Mouse (Mus musculus) stomach, postnatal 0 days (tissue): ENCODE measurements around the gene Wdsub1. TPM values are rescaled to one million over a fixed set of nuclear protein-coding genes. Genes with fewer than 3 reads are reported as not detected.
A peak's percentile ranks its signal among the peaks of the same experiment; 100 is the strongest.
"Not testable (repeated sequence)": the region's sequence is repeated elsewhere in the genome, so short reads cannot be mapped to it uniquely, and the experiment has no call there.

Experiments used
- ATAC-seq: fragments of 200-750 bp; cut with Nextera tagmentation; 2 replicates; pipeline ENCODE4 v1.8.0; 2017; ENCODE audit not compliant: low FRiP score, low TSS enrichment
- DNase-seq: peaks from one replicate; pipeline ENCODE4 v3.0.0-alpha.2; 2016; ENCODE audit warnings: low spot score
- H3K27ac ChIP-seq: fragments of 300-500 bp; sonication (generic); replicated peaks from 2 replicates; pipeline ENCODE4 v1.5.1; 2014; ENCODE audit warnings: mild to moderate bottlenecking, control low read depth
- H3K27me3 ChIP-seq: fragments of 300-500 bp; sonication (generic); 2 replicates; pipeline ENCODE4 v1.6.1; 2014; ENCODE audit warnings: low read length; ENCODE audit not compliant: control insufficient read depth, insufficient read depth
- H3K36me3 ChIP-seq: fragments of 300-500 bp; sonication (generic); 2 replicates; pipeline ENCODE4 v1.6.1; 2014; ENCODE audit warnings: low read length, mixed read lengths; ENCODE audit not compliant: control insufficient read depth, insufficient read depth
- H3K4me1 ChIP-seq: fragments of 300-500 bp; sonication (generic); replicated peaks from 2 replicates; pipeline ENCODE4 v1.6.1; 2014; ENCODE audit warnings: antibody characterized with exemption; ENCODE audit not compliant: control insufficient read depth, insufficient read depth
- H3K4me2 ChIP-seq: fragments of 300-500 bp; sonication (generic); replicated peaks from 2 replicates; pipeline ENCODE4 v1.6.1; 2014; ENCODE audit warnings: low read depth, mild to moderate bottlenecking, control low read depth, moderate library complexity
- H3K4me3 ChIP-seq: fragments of 300-500 bp; sonication (generic); 2 replicates; pipeline ENCODE4 v1.5.1; 2014; ENCODE audit warnings: low read depth, low read length, control low read depth
- H3K9ac ChIP-seq: fragments of 300-500 bp; sonication (generic); 2 replicates; pipeline ENCODE4 v1.6.1; 2014; ENCODE audit warnings: mild to moderate bottlenecking, low read length, control low read depth, mixed read lengths
- H3K9me3 ChIP-seq: fragments of 300-500 bp; sonication (generic); 2 replicates; pipeline ENCODE4 v1.6.1; 2016; ENCODE audit warnings: low read length; ENCODE audit not compliant: control insufficient read depth
- CTCF ChIP-seq: IDR thresholded peaks from 2 replicates; pipeline ENCODE4 v1.5.1; 2016; ENCODE audit warnings: antibody characterized with exemption, low read depth, mild to moderate bottlenecking, moderate library complexity
- EP300 ChIP-seq: optimal IDR thresholded peaks from 2 replicates; pipeline ENCODE3; 2016; ENCODE audit warnings: antibody characterized with exemption
- whole genome bisulfite sequencing: fragments of 180-500 bp; shearing (Covaris S2); extraction: QIAGEN DNeasy Blood & Tissue Kit; methylation state at CpG from one replicate; pipeline ENCODE4 v1.1.7; 2014; 5-methylcytosine and 5-hydroxymethylcytosine counted together
- polyA plus RNA-seq: library from polyadenylated mRNA; unstranded; fragments of >200 nt; fragmentation: Nextera tagmentation; extraction: Ambion mirVana; gene quantifications from 2 replicates; pipeline ENCODE4 v1.2.1, GENCODE M21; 2015

Wdsub1 gene
- polyA plus RNA-seq, 1 experiment from 2014 or later, result 37.2 TPM

GRCm38 (mm10) chr2:59852916-59853315 is 29.5 kb downstream of the Wdsub1 start:
- TF ChIP-seq CTCF, result no peak
- no peak for TF ChIP-seq EP300
- 91% methylated on average over 11 of the region's 11 CpGs for WGBS
- Histone ChIP-seq H3K4me3 (no peak overlapping the region), H3K9me3 (no peaks in the 10 kb centered on the region), H3K4me1 (no peaks in the 10 kb centered on the region), H3K4me2 (no peak overlapping the region), H3K27me3 (no peaks in the 10 kb centered on the region), H3K36me3 (peaks cover 5% of the 10 kb centered on the region; the same call in 1 of the 2 replicates), H3K9ac (no peak overlapping the region), H3K27ac (no peak overlapping the region)
- ATAC-seq (no peak), DNase-seq (no peak)

- WGBS, result 78% methylated on average over 3 of the region's 5 CpGs
- not testable (repeated sequence) for H3K27ac ChIP-seq, H3K36me3 ChIP-seq
Observed at GRCm38 (mm10) chr2:59851885-59852284, 30.5 kb downstream of the Wdsub1 start.

GRCm38 (mm10) chr2:59843848-59844247 is 38.5 kb downstream of the Wdsub1 start:
- Histone ChIP-seq H3K9ac (no peak overlapping the region), H3K4me2 (no peak overlapping the region), H3K27ac (no peak overlapping the region), H3K27me3 (no peaks in the 10 kb centered on the region), H3K4me3 (no peak overlapping the region), H3K9me3 (no peaks in the 10 kb centered on the region), H3K36me3 (peaks cover 14% of the 10 kb centered on the region), H3K4me1 (no peaks in the 10 kb centered on the region)
- WGBS, result 89% methylated on average over 6 of the region's 6 CpGs
- ATAC-seq (no peak), DNase-seq (no peak)
- TF ChIP-seq CTCF, result no peak
- TF ChIP-seq EP300, result no peak

More at GRCm38 (mm10) chr2:59851885-59852284, 30.5 kb downstream of the Wdsub1 start:
- H3K9ac ChIP-seq, ATAC-seq, DNase-seq, H3K4me3 ChIP-seq, H3K4me1 ChIP-seq, H3K9me3 ChIP-seq, H3K4me2 ChIP-seq, H3K27me3 ChIP-seq: not testable (repeated sequence)

- Histone ChIP-seq H3K9ac (no peak overlapping the region), H3K9me3 (no peaks in the 10 kb centered on the region), H3K4me2 (no peak overlapping the region), H3K27ac (no peak overlapping the region), H3K27me3 (no peaks in the 10 kb centered on the region), H3K4me3 (no peak overlapping the region), H3K4me1 (no peaks in the 10 kb centered on the region), H3K36me3 (peaks cover 15% of the 10 kb centered on the region)
- no peak for DNase-seq
- WGBS, result 92% methylated on average over 21 of the region's 21 CpGs
- TF ChIP-seq EP300 (no peak), CTCF (no peak)
- no peak for ATAC-seq
Observed at GRCm38 (mm10) chr2:59843156-59843555, 39.2 kb downstream of the Wdsub1 start.

GRCm38 (mm10) chr2:59842556-59843008 is 39.8 kb downstream of the Wdsub1 start:
- H3K4me1 ChIP-seq, result no peaks in the 10 kb centered on the region
- 84% methylated on average over 6 of the region's 6 CpGs for WGBS
- peak; percentile 1; the same call in 1 of the 2 replicates for ATAC-seq
- H3K27ac ChIP-seq, result peak overlapping the region; percentile 89
- no peak overlapping the region for H3K4me3 ChIP-seq
- no peaks in the 10 kb centered on the region for H3K27me3 ChIP-seq
- H3K9me3 ChIP-seq, result no peaks in the 10 kb centered on the region
- peaks cover 19% of the 10 kb centered on the region for H3K36me3 ChIP-seq
- no peak for TF ChIP-seq EP300
- TF ChIP-seq CTCF, result no peak
- DNase-seq, result no peak
- no peak overlapping the region for H3K9ac ChIP-seq
- no peak overlapping the region for H3K4me2 ChIP-seq

- peak; percentile 39 for DNase-seq
- 65% methylated on average over 11 of the region's 11 CpGs for WGBS
- H3K36me3 ChIP-seq, result peaks cover 23% of the 10 kb centered on the region
- H3K4me1 ChIP-seq, result no peaks in the 10 kb centered on the region
- no peak for TF ChIP-seq EP300
- no peak for TF ChIP-seq CTCF
- no peaks in the 10 kb centered on the region for H3K27me3 ChIP-seq
- H3K4me3 ChIP-seq, result no peak overlapping the region
- 0 out of 2 replicates have a peak overlapping the region, but pooled peaks have one; percentile 23 for H3K9ac ChIP-seq
- 0 out of 2 replicates have a peak overlapping the region, but pooled peaks have one; percentile 15 for H3K4me2 ChIP-seq
- no peaks in the 10 kb centered on the region for H3K9me3 ChIP-seq
- peak overlapping the region; percentile 89 for H3K27ac ChIP-seq
- peak; percentile 71 for ATAC-seq
Observed at GRCm38 (mm10) chr2:59841944-59842343, 40.4 kb downstream of the Wdsub1 start.
